ENCODE assay signal across 8 mouse cellular contexts in genomic region chr17:31060588-31061345, GRCm38 (mm10). TPM values are rescaled to one million over a fixed set of nuclear protein-coding genes. Genes with fewer than 3 reads are reported as not detected.
A peak's percentile ranks its signal among the peaks of the same experiment; 100 is the strongest.
DNase-seq lines count a peak whose midpoint lies in the region; ATAC-seq and TF ChIP-seq lines count a peak whose summit lies in the region.

No protein-coding gene starts in this region.

- no peaks in the 10 kb centered on the region for H3K9me3 ChIP-seq in MEL (replicated peaks; ENCODE audit: insufficient read depth, low read length)
- H3K9me3 ChIP-seq in heart, postnatal 0 days (replicated peaks; ENCODE audit: control insufficient read depth, low read length), result no peaks in the 10 kb centered on the region
- no peaks in the 10 kb centered on the region for H3K9me3 ChIP-seq in midbrain, embryonic 16.5 days (replicated peaks; ENCODE audit: control insufficient read depth, low read length, poor library complexity, severe bottlenecking)
- H3K9me3 ChIP-seq in forebrain, embryonic 11.5 days (ENCODE audit: control insufficient read depth, low read length), result no peaks in the 10 kb centered on the region

- TF ChIP-seq POLR2A in MEL (IDR thresholded peaks at IDR 0.05; ENCODE audit: control insufficient read depth in 1 of 2, insufficient read depth in 1 of 2, low read depth in 1 of 2, low read length in 2 of 2, poor library complexity in 1 of 2), result peak; percentile 44 to 71; a peak in 2 of 4 replicates

- TF ChIP-seq RAD21 in MEL (IDR thresholded peaks at IDR 0.05; ENCODE audit: low read depth, low read length), result no peak

- 43% methylated on average over 13 of the region's 13 CpGs for WGBS in heart, postnatal 0 days
- 56% methylated on average over 13 of the region's 13 CpGs for WGBS in midbrain, embryonic 16.5 days
- WGBS in forebrain, embryonic 11.5 days, result 64% methylated on average over 13 of the region's 13 CpGs

- peak overlapping the region; percentile 44 for H3K4me2 ChIP-seq in heart, postnatal 0 days (ENCODE audit: low read depth, low read length)
- H3K4me2 ChIP-seq in midbrain, embryonic 16.5 days (ENCODE audit: low read length), result peak overlapping the region; percentile 66
- H3K4me2 ChIP-seq in forebrain, embryonic 11.5 days (ENCODE audit: low read depth, low read length, severe bottlenecking), result no peak overlapping the region

- peak overlapping the region; percentile 44 to 52 for H3K4me3 ChIP-seq in MEL (ENCODE audit: control insufficient read depth in 1 of 2, insufficient read depth in 1 of 2, low read depth in 2 of 2, low read length in 2 of 2)
- no peak overlapping the region for H3K4me3 ChIP-seq in heart, postnatal 0 days (ENCODE audit: low read depth, low read length)
- H3K4me3 ChIP-seq in midbrain, embryonic 16.5 days (ENCODE audit: low read depth, low read length), result no peak overlapping the region
- H3K4me3 ChIP-seq in forebrain, embryonic 11.5 days (ENCODE audit: low read depth, low read length), result no peak overlapping the region

- ATAC-seq in heart, postnatal 0 days (ENCODE audit: insufficient read depth, low read depth), result 0 out of 2 replicates have a peak, but pooled peaks have one; percentile 35
- no peak for ATAC-seq in midbrain, embryonic 16.5 days
- no peak for ATAC-seq in erythroblast, adult 5-6 weeks (replicated peaks; ENCODE audit: low FRiP score, poor library complexity, severe bottlenecking)
- no peak for ATAC-seq in forebrain, embryonic 11.5 days (replicated peaks; ENCODE audit: low FRiP score)

- H3K27ac ChIP-seq in MEL (ENCODE audit: control insufficient read depth, low read depth, low read length), result peak overlapping the region; percentile 99
- peak overlapping the region; percentile 75 for H3K27ac ChIP-seq in heart, postnatal 0 days (ENCODE audit: low read depth)
- no peak overlapping the region for H3K27ac ChIP-seq in midbrain, embryonic 16.5 days (ENCODE audit: low read length)
- H3K27ac ChIP-seq in forebrain, embryonic 11.5 days (ENCODE audit: low read depth, low read length), result no peak overlapping the region

- DNase-seq in cerebellum, adult 18-20 months, result peak; percentile 52 to 59
- no peak for DNase-seq in cerebellum, adult 11 months
- DNase-seq in MEL (ENCODE audit: low read depth, low spot score) (peak; percentile 90), liver (peak; percentile 48)
- peak; percentile 21 for DNase-seq in heart, postnatal 0 days (ENCODE audit: low spot score)
- DNase-seq in forebrain, embryonic 11.5 days (ENCODE audit: low spot score), result no peak

- H3K79me2 ChIP-seq in MEL (ENCODE audit: control insufficient read depth, insufficient read depth, low read length, poor library complexity), result peaks cover 2% of the 10 kb centered on the region; the same call in 1 of the 2 replicates

- no peaks in the 10 kb centered on the region for H3K27me3 ChIP-seq in MEL (ENCODE audit: control insufficient read depth in 1 of 2, insufficient read depth in 2 of 2, low read length in 2 of 2)
- no peaks in the 10 kb centered on the region for H3K27me3 ChIP-seq in heart, postnatal 0 days (ENCODE audit: control insufficient read depth, insufficient read depth, low read length)
- no peaks in the 10 kb centered on the region for H3K27me3 ChIP-seq in midbrain, embryonic 16.5 days (ENCODE audit: control insufficient read depth, insufficient read depth, low read depth, low read length)
- H3K27me3 ChIP-seq in forebrain, embryonic 11.5 days (ENCODE audit: control insufficient read depth, insufficient read depth, low read length), result peaks cover 18% of the 10 kb centered on the region

- TF ChIP-seq CTCF in MEL (IDR thresholded peaks at IDR 0.05 in 2 of 3, conservative IDR thresholded peaks at IDR 0.05 in 1 of 3; ENCODE audit: control insufficient read depth in 1 of 3, insufficient read depth in 1 of 3, low read depth in 2 of 3, low read length in 3 of 3, poor library complexity in 1 of 3, severe bottlenecking in 1 of 3), result no peak
- no peak for TF ChIP-seq CTCF in heart, postnatal 0 days (IDR thresholded peaks at IDR 0.05; ENCODE audit: low read depth)

- H3K4me1 ChIP-seq in MEL (ENCODE audit: control insufficient read depth in 1 of 2, insufficient read depth in 2 of 2, low read length in 2 of 2), result peaks cover 15 to 33% of the 10 kb centered on the region in 2 experiments
- H3K4me1 ChIP-seq in heart, postnatal 0 days (ENCODE audit: control insufficient read depth, insufficient read depth), result peaks cover 22% of the 10 kb centered on the region
- peaks cover 30% of the 10 kb centered on the region for H3K4me1 ChIP-seq in midbrain, embryonic 16.5 days (ENCODE audit: control insufficient read depth, insufficient read depth, low read length)
- H3K4me1 ChIP-seq in forebrain, embryonic 11.5 days (replicated peaks; ENCODE audit: control insufficient read depth, insufficient read depth, low read length), result peaks cover 8% of the 10 kb centered on the region; the same call in 1 of the 2 replicates

- H3K9ac ChIP-seq in MEL (ENCODE audit: control insufficient read depth, low read depth, low read length, poor library complexity, severe bottlenecking), result peak overlapping the region; percentile 75
- no peak overlapping the region for H3K9ac ChIP-seq in heart, postnatal 0 days (replicated peaks; ENCODE audit: low read depth, low read length)
- H3K9ac ChIP-seq in midbrain, embryonic 16.5 days (ENCODE audit: low read depth, low read length), result peak overlapping the region; percentile 14; the same call in 1 of the 2 replicates
- no peak overlapping the region for H3K9ac ChIP-seq in forebrain, embryonic 11.5 days (ENCODE audit: low read length)

- peaks cover 0 to 21% of the 10 kb centered on the region in 2 experiments; a peak in 2 of 4 replicates for H3K36me3 ChIP-seq in MEL (ENCODE audit: control insufficient read depth in 1 of 2, insufficient read depth in 2 of 2, low read length in 2 of 2)
- H3K36me3 ChIP-seq in heart, postnatal 0 days (replicated peaks; ENCODE audit: control insufficient read depth, insufficient read depth, low read length), result no peaks in the 10 kb centered on the region
- peaks cover 6% of the 10 kb centered on the region; the same call in 1 of the 2 replicates for H3K36me3 ChIP-seq in midbrain, embryonic 16.5 days (ENCODE audit: control insufficient read depth, insufficient read depth, low read length)
- H3K36me3 ChIP-seq in forebrain, embryonic 11.5 days (ENCODE audit: control insufficient read depth, insufficient read depth, low read length), result no peaks in the 10 kb centered on the region

- TF ChIP-seq EP300 in MEL (IDR thresholded peaks at IDR 0.05; ENCODE audit: low read depth in 1 of 2, low read length in 2 of 2), result peak; percentile 61 to 82; a peak in 3 of 4 replicates
- TF ChIP-seq EP300 in heart, postnatal 0 days (IDR thresholded peaks at IDR 0.05; ENCODE audit: low read depth), result peak; percentile 58; the same call in 1 of the 2 replicates

TF ChIP-seq in MEL, 35 proteins besides CTCF, POLR2A, EP300 and RAD21 (continues in another document):
- peak; percentile 16; the same call in 1 of the 2 replicates for TF ChIP-seq TBP (IDR thresholded peaks at IDR 0.05; ENCODE audit: low read depth, low read length)
- TF ChIP-seq GATA1 (IDR thresholded peaks at IDR 0.05; ENCODE audit: low read depth, low read length), result peak; percentile 46; the same call in 1 of the 2 replicates
- TF ChIP-seq ZNF384 (IDR thresholded peaks at IDR 0.05; ENCODE audit: low read depth, low read length), result no peak
- TF ChIP-seq USF2 (IDR thresholded peaks at IDR 0.05; ENCODE audit: borderline replicate concordance in 1 of 2, insufficient read depth in 1 of 2, low read depth in 1 of 2, low read length in 2 of 2), result no peak
- peak; percentile 66 for TF ChIP-seq MYB (IDR thresholded peaks at IDR 0.05; ENCODE audit: low read depth, low read length)
- TF ChIP-seq GABPA (IDR thresholded peaks at IDR 0.05; ENCODE audit: low read depth, low read length), result no peak
- peak; percentile 78 for TF ChIP-seq TAL1 (IDR thresholded peaks at IDR 0.05; ENCODE audit: low read length)
- TF ChIP-seq MAFK (IDR thresholded peaks at IDR 0.05; ENCODE audit: borderline replicate concordance, low read depth, low read length), result no peak; the same call in 1 of the 2 replicates
- no peak for TF ChIP-seq MEF2A (IDR thresholded peaks at IDR 0.05; ENCODE audit: extremely low read depth, insufficient replicate concordance, low read depth, low read length, poor library complexity, severe bottlenecking)
- peak; percentile 98 for TF ChIP-seq MAX (IDR thresholded peaks at IDR 0.05; ENCODE audit: low read length)
- TF ChIP-seq CHD1 (IDR thresholded peaks at IDR 0.05; ENCODE audit: low read depth, low read length), result 0 out of 2 replicates have a peak, but pooled peaks have one; percentile 46
- TF ChIP-seq MXI1 (IDR thresholded peaks at IDR 0.05; ENCODE audit: low read depth, low read length), result peak; percentile 97
- TF ChIP-seq MYC (IDR thresholded peaks at IDR 0.05; ENCODE audit: low read depth, low read length), result peak; percentile 99
- no peak for TF ChIP-seq HCFC1 (IDR thresholded peaks at IDR 0.05; ENCODE audit: low read depth, low read length)
- no peak; the same call in 1 of the 2 replicates for TF ChIP-seq ELF1 (IDR thresholded peaks at IDR 0.05; ENCODE audit: low read depth, low read length)
- TF ChIP-seq NELFE (IDR thresholded peaks at IDR 0.05; ENCODE audit: low read depth, low read length), result peak; percentile 51; the same call in 1 of the 2 replicates
- TF ChIP-seq CHD2 (IDR thresholded peaks at IDR 0.05; ENCODE audit: low read length), result no peak
- TF ChIP-seq POLR2AphosphoS5 (IDR thresholded peaks at IDR 0.05; ENCODE audit: borderline replicate concordance, low read depth, low read length), result no peak
- TF ChIP-seq UBTF (IDR thresholded peaks at IDR 0.05; ENCODE audit: borderline replicate concordance, insufficient read depth, low read depth, low read length), result no peak
- TF ChIP-seq TCF12 (IDR thresholded peaks at IDR 0.05; ENCODE audit: low read depth, low read length), result peak; percentile 78
- peak; percentile 62 for TF ChIP-seq USF1 (IDR thresholded peaks at IDR 0.05; ENCODE audit: low read depth, low read length)
- peak; percentile 58; the same call in 1 of the 2 replicates for TF ChIP-seq MAZ (IDR thresholded peaks at IDR 0.05; ENCODE audit: low read depth, low read length)

RNA-seq across cellular contexts. Expression of gene Abcg1, which starts 3.3 kb away (rescaled TPM):
- total RNA-seq in MEL (2012; rRNA removed), result 10.4 and 11.6 TPM in 2 replicates
- polyA plus RNA-seq in MEL (2012; ENCODE audit: insufficient read depth in 1 of 2, insufficient read length in 2 of 2, low read depth in 1 of 2, low replicate concordance in 2 of 2, missing spikeins in 1 of 2), result 10 to 100 TPM in 1 of 2 experiments, not detected in 1; 18.0 TPM
- total RNA-seq in heart, postnatal 0 days (2014; rRNA removed; ENCODE audit: low replicate concordance), result 11.3 and 13.5 TPM in 2 replicates
- 9.6 and 10.1 TPM in 2 replicates for polyA plus RNA-seq in heart, postnatal 0 days (2015; fragmentation: Nextera tagmentation; extraction: Ambion mirVana)
- polyA plus RNA-seq in midbrain, embryonic 16.5 days (2015; fragmentation: Nextera tagmentation; extraction: Ambion mirVana), result 23.7 and 24.3 TPM in 2 replicates
- 2.9 and 3.1 TPM in 2 replicates for total RNA-seq in erythroblast, adult 5-6 weeks (2015; ENCODE audit: low replicate concordance)
- total RNA-seq in erythroblast, adult 5-6 weeks (2017; ENCODE audit: low replicate concordance), result 3.3 and 5.5 TPM in 2 replicates
- 10.1 and 11.8 TPM in 2 replicates for polyA plus RNA-seq in forebrain, embryonic 11.5 days (2014; fragmentation: Nextera tagmentation; extraction: Ambion mirVana)

Comparison
In these comparisons a context has a peak if more than half of its experiments do, and no peak if none do; other contexts are left out.
1. DNase-seq: peak in cerebellum, adult 18-20 months (2 of 2), MEL (single experiment), heart, postnatal 0 days (single experiment) and liver (single experiment); none in cerebellum, adult 11 months (single experiment) and forebrain, embryonic 11.5 days (single experiment).
2. H3K27ac ChIP-seq: peak in MEL (single experiment) and heart, postnatal 0 days (single experiment); none in midbrain, embryonic 16.5 days (single experiment) and forebrain, embryonic 11.5 days (single experiment).
3. H3K4me3 ChIP-seq: peak in MEL (2 of 2); none in heart, postnatal 0 days (single experiment), midbrain, embryonic 16.5 days (single experiment) and forebrain, embryonic 11.5 days (single experiment).
4. H3K9ac ChIP-seq: peak in MEL (single experiment) and midbrain, embryonic 16.5 days (single experiment); none in heart, postnatal 0 days (single experiment) and forebrain, embryonic 11.5 days (single experiment).